In the genomic region with DNA sequence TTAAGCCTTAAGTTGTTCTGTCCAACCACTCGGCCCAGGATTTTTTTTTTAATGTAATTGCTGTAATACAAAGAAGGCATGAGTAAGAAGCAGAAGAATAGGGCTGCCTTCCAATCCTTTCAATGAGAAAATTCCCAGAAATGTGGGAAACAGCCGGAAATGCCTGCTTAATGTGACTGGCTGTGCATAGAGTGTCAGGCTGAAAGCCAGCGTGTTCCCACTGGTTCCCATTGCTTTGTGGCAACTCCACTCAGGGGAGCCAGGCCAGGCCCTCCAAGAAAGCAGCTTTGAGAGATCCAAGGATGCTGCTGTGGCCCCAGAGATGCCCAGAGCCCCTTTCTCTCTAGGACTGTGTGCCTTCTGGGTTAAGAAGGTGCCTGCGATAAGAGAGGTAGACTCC, we compare ENCODE assay signal across 9 mouse cellular contexts. TPM values are rescaled to one million over a fixed set of nuclear protein-coding genes. Genes with fewer than 3 reads are reported as not detected.
A peak's percentile ranks its signal among the peaks of the same experiment; 100 is the strongest.
DNase-seq lines count a peak whose midpoint lies in the region; ATAC-seq and TF ChIP-seq lines count a peak whose summit lies in the region.
"Had no signal": no experiment of that assay in that cellular context is flagged by ENCODE, and none has a peak within 500 bp of the region (broad histone marks: within the 10 kb centered on the region; RNA-seq: fewer than 3 reads in every experiment).

No protein-coding gene starts in this region.

- peak; percentile 36 for DNase-seq in gastrocnemius, postnatal 25 days
- no peak for DNase-seq in gastrocnemius, adult 8-10 months (ENCODE audit: low spot score in 2 of 2)
- DNase-seq in 3T3-L1 (ENCODE audit: low read depth, low spot score) = peak; percentile 79
- DNase-seq in forebrain, postnatal 0 days = peak; percentile 76
- DNase-seq in layer of hippocampus, postnatal 10 days (ENCODE audit: low spot score in 2 of 2) = peak; percentile 28 to 60
- peak; percentile 37 for DNase-seq in right cerebral cortex, postnatal 4 days
- DNase-seq in thymus, postnatal 10 days (ENCODE audit: low spot score in 2 of 2) = no peak
- no peak for DNase-seq in testis, postnatal 14 days (ENCODE audit: low spot score)

- ATAC-seq in forebrain, postnatal 0 days = peak; percentile 66

- no peaks in the 10 kb centered on the region; the same call in 1 of the 2 replicates for H3K4me1 ChIP-seq in forebrain, postnatal 0 days (ENCODE audit: insufficient read depth)

- no peaks in the 10 kb centered on the region for H3K9me3 ChIP-seq in forebrain, postnatal 0 days (ENCODE audit: low read length)
- H3K9me3 ChIP-seq: limb, embryonic 12.5 days had no signal

- WGBS in forebrain, postnatal 0 days = 19% methylated on average over 4 of the region's 4 CpGs

- no peak for TF ChIP-seq CTCF in forebrain, postnatal 0 days (IDR thresholded peaks at IDR 0.05; ENCODE audit: low read depth)

- no peaks in the 10 kb centered on the region for H3K36me3 ChIP-seq in forebrain, postnatal 0 days (ENCODE audit: insufficient read depth)
- H3K36me3 ChIP-seq: limb, embryonic 12.5 days had no signal

- H3K4me3 ChIP-seq in forebrain, postnatal 0 days (ENCODE audit: low read depth, low read length) = no peak overlapping the region
- H3K4me3 ChIP-seq: limb, embryonic 12.5 days had no signal

- peak overlapping the region; percentile 59 for H3K27ac ChIP-seq in forebrain, postnatal 0 days (ENCODE audit: low read depth, low read length)
- H3K27ac ChIP-seq: limb, embryonic 12.5 days had no signal

- no peaks in the 10 kb centered on the region for H3K27me3 ChIP-seq in forebrain, postnatal 0 days (ENCODE audit: insufficient read depth, low read length)
- H3K27me3 ChIP-seq: limb, embryonic 12.5 days had no signal

- H3K9ac ChIP-seq in forebrain, postnatal 0 days = no peak overlapping the region
- H3K9ac ChIP-seq: limb, embryonic 12.5 days had no signal

- H3K4me2 ChIP-seq in forebrain, postnatal 0 days (ENCODE audit: low read depth) = no peak overlapping the region
- H3K4me2 ChIP-seq: limb, embryonic 12.5 days had no signal

RNA-seq across cellular contexts. Expression of gene Bcl10, which starts 37.2 kb away (rescaled TPM):
- total RNA-seq in gastrocnemius, postnatal 25 days (2021) = 1 to 10 TPM; 9.1 to 9.2 TPM
- 10 to 100 TPM in 2 of 4 experiments, 1 to 10 TPM in 2; 9.0 to 11.2 (median 9.9) TPM for total RNA-seq in gastrocnemius, adult 8-10 months (2022)
- 30.5 and 33.2 TPM in 2 replicates for total RNA-seq in forebrain, postnatal 0 days (2014; rRNA removed)
- polyA plus RNA-seq in forebrain, postnatal 0 days (2015; fragmentation: Nextera tagmentation; extraction: Ambion mirVana) = 34.4 and 38.1 TPM in 2 replicates
- total RNA-seq in layer of hippocampus, postnatal 10 days (2021) = 10 to 100 TPM; 16.8 to 17.5 TPM

RNA-seq across cellular contexts. Expression of gene 2410004B18Rik, which starts 52.4 kb away (rescaled TPM):
- total RNA-seq in gastrocnemius, postnatal 25 days (2021) = 10 to 100 TPM; 14.3 to 17.9 TPM
- total RNA-seq in gastrocnemius, adult 8-10 months (2022) = 10 to 100 TPM; 17.1 to 23.1 (median 19.4) TPM
- 57.5 and 71.2 TPM in 2 replicates for total RNA-seq in forebrain, postnatal 0 days (2014; rRNA removed)
- polyA plus RNA-seq in forebrain, postnatal 0 days (2015; fragmentation: Nextera tagmentation; extraction: Ambion mirVana) = 96.4 and 97.3 TPM in 2 replicates
- total RNA-seq in layer of hippocampus, postnatal 10 days (2021) = 10 to 100 TPM; 35.8 to 44.8 TPM

Comparison
In these comparisons a context has a peak if more than half of its experiments do, and no peak if none do; other contexts are left out.
1. DNase-seq: peak in gastrocnemius, postnatal 25 days (single experiment), 3T3-L1 (single experiment), forebrain, postnatal 0 days (single experiment), layer of hippocampus, postnatal 10 days (2 of 2) and right cerebral cortex, postnatal 4 days (single experiment); none in gastrocnemius, adult 8-10 months (0 of 2), thymus, postnatal 10 days (0 of 2) and testis, postnatal 14 days (single experiment).